Mouse (Mus musculus) CH12.LX (cell line): ENCODE results near the gene Apoa1.

Experiments used
- BHLHE40 ChIP-seq: IDR thresholded peaks from 2 replicates; pipeline ENCODE4 v1.6.1; 2011; ENCODE audit warnings: mild to moderate bottlenecking, low read depth, low read length, improper control_type of control experiment
- CTCF ChIP-seq, 2 experiments: IDR thresholded peaks in 1 of 2; conservative IDR thresholded peaks in 1 of 2; 2 replicates each; pipeline ENCODE4 v1.5.1; 2011 to 2012; ENCODE audit warnings: low read depth in 2 of 2, low read length in 2 of 2, improper control_type of control experiment in 1 of 2, inconsistent platforms in 1 of 2, mild to moderate bottlenecking in 1 of 2, moderate library complexity in 1 of 2
- ETS1 ChIP-seq: conservative IDR thresholded peaks from 2 replicates; pipeline ENCODE4 v1.6.1; 2012; ENCODE audit warnings: low read depth, mild to moderate bottlenecking, inconsistent platforms, low read length, improper control_type of control experiment, moderate library complexity
- IRF4 ChIP-seq: IDR thresholded peaks from 2 replicates; pipeline ENCODE4 v1.6.1; 2014; ENCODE audit warnings: low read depth, mild to moderate bottlenecking, inconsistent platforms, low read length, improper control_type of control experiment
- MAZ ChIP-seq: IDR thresholded peaks from 2 replicates; pipeline ENCODE4 v1.6.1; 2012; ENCODE audit warnings: low read depth, mild to moderate bottlenecking, inconsistent platforms, low read length, improper control_type of control experiment, moderate library complexity
- NRF1 ChIP-seq: IDR thresholded peaks from 2 replicates; pipeline ENCODE4 v1.6.1; 2014; ENCODE audit warnings: low read depth, mild to moderate bottlenecking, inconsistent platforms, low read length, improper control_type of control experiment, moderate library complexity
- POLR2A ChIP-seq: IDR thresholded peaks from 2 replicates; pipeline ENCODE4 v1.6.1; 2011; ENCODE audit warnings: low read depth, mild to moderate bottlenecking, improper control_type of control experiment, low read length
- ZMIZ1 ChIP-seq: IDR thresholded peaks from 2 replicates; pipeline ENCODE4 v1.6.1; 2012; ENCODE audit warnings: low read depth, mild to moderate bottlenecking, inconsistent platforms, low read length, improper control_type of control experiment

- TF ChIP-seq ETS1 (no peak), CTCF (conservative IDR thresholded peaks at IDR 0.05 in 1 of 2, IDR thresholded peaks at IDR 0.05 in 1 of 2; ENCODE audit: low read depth in 2 of 2, low read length in 2 of 2) (no peak), POLR2A (no peak), BHLHE40 (no peak), ZMIZ1 (no peak), MAZ (no peak), IRF4 (no peak), NRF1 (no peak)
Observed at GRCm38 (mm10) chr9:46206834-46207500, 21.4 kb upstream of the Apoa1 start.
